In the genomic region with DNA sequence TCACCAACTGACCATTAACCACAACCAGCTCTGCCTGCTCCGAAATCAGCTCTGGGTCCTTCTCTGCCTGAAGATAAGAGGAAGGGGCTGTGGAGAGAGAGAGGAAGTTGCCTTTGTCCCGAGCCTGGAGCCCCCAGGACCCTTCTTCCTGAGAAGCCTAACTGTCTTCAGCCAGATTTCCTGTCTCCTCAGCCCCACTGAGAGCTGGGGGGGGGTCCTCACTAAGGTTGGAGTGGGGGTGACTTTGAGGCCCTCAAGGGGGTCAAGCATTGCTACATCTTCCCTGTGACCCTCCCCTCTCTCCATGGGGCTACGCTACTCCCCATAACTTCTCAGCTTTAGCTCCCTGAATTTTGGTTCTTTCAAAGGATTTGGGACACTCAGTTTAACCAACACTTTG, we compare ENCODE assay signal across 25 mouse cellular contexts. TPM values are rescaled to one million over a fixed set of nuclear protein-coding genes. Genes with fewer than 3 reads are reported as not detected.
A peak's percentile ranks its signal among the peaks of the same experiment; 100 is the strongest.
DNase-seq lines count a peak whose midpoint lies in the region; ATAC-seq and TF ChIP-seq lines count a peak whose summit lies in the region.
"Had no signal": no experiment of that assay in that cellular context is flagged by ENCODE, and none has a peak within 500 bp of the region (broad histone marks: within the 10 kb centered on the region; RNA-seq: fewer than 3 reads in every experiment).

A gene (plus strand): TSS at position 122 of the 400 bp plus-strand sequence.

- H3K4me3 ChIP-seq in stomach, embryonic 15.5 days (replicated peaks) = no peak within 1 kb of the TSS
- no peak within 1 kb of the TSS for H3K4me3 ChIP-seq in stomach, postnatal 0 days (ENCODE audit: low read depth, low read length)
- H3K4me3 ChIP-seq in liver, embryonic 11.5 days (ENCODE audit: low read depth, low read length) = no peak within 1 kb of the TSS
- no peak within 1 kb of the TSS for H3K4me3 ChIP-seq in liver, postnatal 0 days (ENCODE audit: low read depth, low read length)
- no peak within 1 kb of the TSS for H3K4me3 ChIP-seq in thymus, adult 2 months (ENCODE audit: control insufficient read depth, insufficient read depth, low read length)
- H3K4me3 ChIP-seq in kidney, embryonic 15.5 days (replicated peaks) = no peak within 1 kb of the TSS
- no peak within 1 kb of the TSS for H3K4me3 ChIP-seq in hindbrain, embryonic 12.5 days
- H3K4me3 ChIP-seq: embryonic facial prominence, embryonic 15.5 days; forebrain, embryonic 10.5 days; heart, embryonic 13.5 days; hindbrain, embryonic 13.5 days; layer of hippocampus, adult 2 months; midbrain, embryonic 13.5 days had no signal

- TF ChIP-seq CTCF in stomach, postnatal 0 days (IDR thresholded peaks at IDR 0.05; ENCODE audit: low read depth) = no peak
- no peak for TF ChIP-seq CTCF in liver, postnatal 0 days (IDR thresholded peaks at IDR 0.05; ENCODE audit: low read depth)
- TF ChIP-seq CTCF in thymus, adult 2 months (IDR thresholded peaks at IDR 0.05; ENCODE audit: borderline replicate concordance, control insufficient read depth, extremely low read depth, insufficient read depth, low read length, poor library complexity) = no peak

- ATAC-seq in stomach, embryonic 15.5 days (ENCODE audit: insufficient read depth, low FRiP score, low read depth) = no peak
- no peak for ATAC-seq in stomach, postnatal 0 days (ENCODE audit: low FRiP score, low TSS enrichment)
- ATAC-seq in liver, embryonic 11.5 days (replicated peaks; ENCODE audit: low FRiP score) = no peak
- ATAC-seq in liver, postnatal 0 days = no peak
- no peak for ATAC-seq in kidney, embryonic 15.5 days (replicated peaks; ENCODE audit: low FRiP score)
- ATAC-seq in hindbrain, embryonic 12.5 days (ENCODE audit: low FRiP score) = no peak
- ATAC-seq: forebrain, embryonic 16.5 days; midbrain, embryonic 13.5 days had no signal

- H3K4me2 ChIP-seq in stomach, embryonic 15.5 days = no peak within 1 kb of the TSS
- H3K4me2 ChIP-seq in stomach, postnatal 0 days (replicated peaks; ENCODE audit: low read depth) = no peak within 1 kb of the TSS
- no peak within 1 kb of the TSS; the same call in 1 of the 2 replicates for H3K4me2 ChIP-seq in liver, embryonic 11.5 days
- no peak within 1 kb of the TSS for H3K4me2 ChIP-seq in liver, postnatal 0 days (ENCODE audit: low read depth, low read length)
- no peak within 1 kb of the TSS for H3K4me2 ChIP-seq in kidney, embryonic 15.5 days
- no peak within 1 kb of the TSS for H3K4me2 ChIP-seq in hindbrain, embryonic 12.5 days (replicated peaks)
- H3K4me2 ChIP-seq: embryonic facial prominence, embryonic 15.5 days; heart, embryonic 13.5 days; hindbrain, embryonic 13.5 days; midbrain, embryonic 13.5 days had no signal

- H3K4me1 ChIP-seq in stomach, embryonic 15.5 days = no peaks in the 10 kb centered on the region
- no peaks in the 10 kb centered on the region for H3K4me1 ChIP-seq in stomach, postnatal 0 days (replicated peaks; ENCODE audit: control insufficient read depth, insufficient read depth)
- no peaks in the 10 kb centered on the region for H3K4me1 ChIP-seq in liver, embryonic 11.5 days (replicated peaks; ENCODE audit: control insufficient read depth, insufficient read depth, low read length)
- H3K4me1 ChIP-seq in liver, postnatal 0 days (ENCODE audit: insufficient read depth) = no peaks in the 10 kb centered on the region; the same call in 1 of the 2 replicates
- no peaks in the 10 kb centered on the region for H3K4me1 ChIP-seq in thymus, adult 2 months (replicated peaks; ENCODE audit: control insufficient read depth, insufficient read depth, low read length)
- no peaks in the 10 kb centered on the region for H3K4me1 ChIP-seq in kidney, embryonic 15.5 days
- H3K4me1 ChIP-seq in hindbrain, embryonic 12.5 days = no peaks in the 10 kb centered on the region
- H3K4me1 ChIP-seq: embryonic facial prominence, embryonic 15.5 days; heart, embryonic 13.5 days; hindbrain, embryonic 13.5 days; midbrain, embryonic 13.5 days had no signal

- no peaks in the 10 kb centered on the region for H3K9me3 ChIP-seq in stomach, embryonic 15.5 days
- no peaks in the 10 kb centered on the region for H3K9me3 ChIP-seq in stomach, postnatal 0 days (ENCODE audit: control insufficient read depth, low read length)
- no peaks in the 10 kb centered on the region for H3K9me3 ChIP-seq in liver, embryonic 11.5 days (ENCODE audit: control insufficient read depth, low read length)
- H3K9me3 ChIP-seq in liver, postnatal 0 days (ENCODE audit: low read length) = no peaks in the 10 kb centered on the region
- no peaks in the 10 kb centered on the region for H3K9me3 ChIP-seq in kidney, embryonic 15.5 days (replicated peaks)
- H3K9me3 ChIP-seq in hindbrain, embryonic 12.5 days (replicated peaks) = no peaks in the 10 kb centered on the region
- H3K9me3 ChIP-seq: embryonic facial prominence, embryonic 15.5 days; forebrain, embryonic 10.5 days; heart, embryonic 13.5 days; hindbrain, embryonic 13.5 days; midbrain, embryonic 13.5 days had no signal

- no peak within 1 kb of the TSS for H3K27ac ChIP-seq in stomach, embryonic 15.5 days
- no peak within 1 kb of the TSS for H3K27ac ChIP-seq in stomach, postnatal 0 days (replicated peaks)
- H3K27ac ChIP-seq in liver, embryonic 11.5 days (ENCODE audit: low read depth, low read length) = no peak within 1 kb of the TSS
- no peak within 1 kb of the TSS for H3K27ac ChIP-seq in liver, postnatal 0 days (ENCODE audit: low read depth)
- no peak within 1 kb of the TSS for H3K27ac ChIP-seq in thymus, adult 2 months (ENCODE audit: control insufficient read depth, insufficient read depth, low read length)
- H3K27ac ChIP-seq in kidney, embryonic 15.5 days = no peak within 1 kb of the TSS
- no peak within 1 kb of the TSS for H3K27ac ChIP-seq in hindbrain, embryonic 12.5 days
- H3K27ac ChIP-seq: embryonic facial prominence, embryonic 15.5 days; forebrain, embryonic 10.5 days; heart, embryonic 13.5 days; hindbrain, embryonic 13.5 days; layer of hippocampus, adult 2 months; midbrain, embryonic 13.5 days had no signal

- no peak within 1 kb of the TSS for H3K9ac ChIP-seq in stomach, embryonic 15.5 days
- no peak within 1 kb of the TSS for H3K9ac ChIP-seq in stomach, postnatal 0 days (ENCODE audit: low read length)
- H3K9ac ChIP-seq in liver, embryonic 11.5 days (ENCODE audit: low read depth, low read length) = peak within 1 kb of the TSS; percentile 36; the same call in 1 of the 2 replicates
- no peak within 1 kb of the TSS for H3K9ac ChIP-seq in liver, postnatal 0 days (replicated peaks)
- H3K9ac ChIP-seq in kidney, embryonic 15.5 days = no peak within 1 kb of the TSS
- H3K9ac ChIP-seq in hindbrain, embryonic 12.5 days = no peak within 1 kb of the TSS
- H3K9ac ChIP-seq: embryonic facial prominence, embryonic 15.5 days; heart, embryonic 13.5 days; hindbrain, embryonic 13.5 days; midbrain, embryonic 13.5 days had no signal

- TF ChIP-seq POLR2A in thymus, adult 2 months (IDR thresholded peaks at IDR 0.05; ENCODE audit: control insufficient read depth, extremely low read depth, insufficient read depth, low read length, poor library complexity) = no peak

- H3K36me3 ChIP-seq in stomach, embryonic 15.5 days = no peaks in the 10 kb centered on the region
- no peaks in the 10 kb centered on the region for H3K36me3 ChIP-seq in stomach, postnatal 0 days (ENCODE audit: control insufficient read depth, insufficient read depth, low read length)
- no peaks in the 10 kb centered on the region for H3K36me3 ChIP-seq in liver, embryonic 11.5 days (ENCODE audit: control insufficient read depth, insufficient read depth, low read length)
- H3K36me3 ChIP-seq in liver, postnatal 0 days (replicated peaks; ENCODE audit: insufficient read depth, low read length) = no peaks in the 10 kb centered on the region
- no peaks in the 10 kb centered on the region for H3K36me3 ChIP-seq in thymus, adult 2 months (ENCODE audit: control insufficient read depth, insufficient read depth, low read length)
- no peaks in the 10 kb centered on the region for H3K36me3 ChIP-seq in kidney, embryonic 15.5 days
- H3K36me3 ChIP-seq in hindbrain, embryonic 12.5 days = no peaks in the 10 kb centered on the region
- H3K36me3 ChIP-seq: embryonic facial prominence, embryonic 15.5 days; forebrain, embryonic 10.5 days; heart, embryonic 13.5 days; hindbrain, embryonic 13.5 days; midbrain, embryonic 13.5 days had no signal

- H3K27me3 ChIP-seq in stomach, embryonic 15.5 days (replicated peaks) = no peaks in the 10 kb centered on the region
- H3K27me3 ChIP-seq in stomach, postnatal 0 days (ENCODE audit: control insufficient read depth, insufficient read depth, low read length) = no peaks in the 10 kb centered on the region
- no peaks in the 10 kb centered on the region for H3K27me3 ChIP-seq in liver, embryonic 11.5 days (replicated peaks; ENCODE audit: control insufficient read depth, insufficient read depth, low read length)
- no peaks in the 10 kb centered on the region for H3K27me3 ChIP-seq in liver, postnatal 0 days (ENCODE audit: insufficient read depth, low read length)
- no peaks in the 10 kb centered on the region for H3K27me3 ChIP-seq in thymus, adult 2 months (ENCODE audit: control insufficient read depth, insufficient read depth, low read length)
- no peaks in the 10 kb centered on the region for H3K27me3 ChIP-seq in kidney, embryonic 15.5 days
- H3K27me3 ChIP-seq in hindbrain, embryonic 12.5 days = no peaks in the 10 kb centered on the region
- H3K27me3 ChIP-seq: embryonic facial prominence, embryonic 15.5 days; midbrain, embryonic 13.5 days had no signal

- DNase-seq in stomach, postnatal 0 days (ENCODE audit: low spot score) = no peak
- no peak for DNase-seq in liver, embryonic 11.5 days (ENCODE audit: low spot score)
- DNase-seq in liver, postnatal 0 days = no peak
- DNase-seq in thymus, adult 2 months = no peak
- DNase-seq: cerebellum, adult 11-12 months; cerebellum, postnatal 25 days; gastrocnemius, postnatal 10 days; heart, adult 18-20 months; heart, postnatal 14 days; kidney, adult 18-20 months; kidney, postnatal 25 days; layer of hippocampus, postnatal 36 days; lung, adult 18-20 months; lung, postnatal 10 days; thymus, postnatal 4 days had no signal

- WGBS in stomach, embryonic 15.5 days = 45% methylated on average over 3 of the region's 3 CpGs
- WGBS in stomach, postnatal 0 days = 70% methylated on average over 3 of the region's 3 CpGs
- WGBS in liver, embryonic 11.5 days = 31% methylated on average over 3 of the region's 3 CpGs
- WGBS in liver, postnatal 0 days (ENCODE audit: insufficient replicate concordance) = 28% methylated on average over 3 of the region's 3 CpGs
- 31% methylated on average over 3 of the region's 3 CpGs for WGBS in thymus, adult 2 months
- 66% methylated on average over 3 of the region's 3 CpGs for WGBS in kidney, embryonic 15.5 days
- WGBS in hindbrain, embryonic 12.5 days = 75% methylated on average over 3 of the region's 3 CpGs

- no peak for TF ChIP-seq EP300 in stomach, postnatal 0 days (optimal IDR thresholded peaks at IDR 0.05)
- no peak for TF ChIP-seq EP300 in liver, postnatal 0 days (IDR thresholded peaks at IDR 0.05; ENCODE audit: low read depth)

RNA-seq across cellular contexts. Expression of the gene that starts here (rescaled TPM):
- 11.1 and 23.1 TPM in 2 replicates for polyA plus RNA-seq in stomach, embryonic 15.5 days (2015; fragmentation: Nextera tagmentation; extraction: Ambion mirVana)
- polyA plus RNA-seq in stomach, postnatal 0 days (2015; fragmentation: Nextera tagmentation; extraction: Ambion mirVana) = 0.52 and 0.74 TPM in 2 replicates
- 190 and 206 TPM in 2 replicates for polyA plus RNA-seq in liver, embryonic 11.5 days (2014; fragmentation: Nextera tagmentation; extraction: Ambion mirVana)
- 250 and 274 TPM in 2 replicates for polyA plus RNA-seq in liver, postnatal 0 days (2015; fragmentation: Nextera tagmentation; extraction: Ambion mirVana)
- polyA plus RNA-seq in thymus, adult 2 months (2012; rRNA removed) = 4.6 and 8.5 TPM in 2 replicates
- 4.2 and 5.7 TPM in 2 replicates for polyA plus RNA-seq in kidney, embryonic 15.5 days (2015; fragmentation: Nextera tagmentation; extraction: Ambion mirVana)
- 1.7 and 2.3 TPM in 2 replicates for polyA plus RNA-seq in hindbrain, embryonic 12.5 days (2016; fragmentation: Nextera tagmentation; extraction: Ambion mirVana)
